ENCODE assay signal across 11 mouse cellular contexts in genomic region chr4:153316964-153317724, GRCm38 (mm10).
DNase-seq lines count a peak whose midpoint lies in the region; ATAC-seq and TF ChIP-seq lines count a peak whose summit lies in the region.
"Had no signal": no experiment of that assay in that cellular context is flagged by ENCODE, and none has a peak within 500 bp of the region (broad histone marks: within the 10 kb centered on the region; RNA-seq: fewer than 3 reads in every experiment).

No protein-coding gene starts in this region.

- 0 out of 2 replicates have a peak, but pooled peaks have one; percentile 28 for TF ChIP-seq EP300 in liver, embryonic 14.5 days (IDR thresholded peaks at IDR 0.05; ENCODE audit: low read depth)

- no peak overlapping the region for H3K27ac ChIP-seq in forebrain, embryonic 11.5 days (ENCODE audit: low read depth, low read length)
- H3K27ac ChIP-seq in forebrain, embryonic 14.5 days (ENCODE audit: low read depth, low read length), result no peak overlapping the region
- peak overlapping the region; percentile 69 for H3K27ac ChIP-seq in heart, embryonic 12.5 days (ENCODE audit: poor library complexity, severe bottlenecking)
- H3K27ac ChIP-seq in liver, embryonic 14.5 days, result no peak overlapping the region
- H3K27ac ChIP-seq: hindbrain, embryonic 15.5 days had no signal

- no peaks in the 10 kb centered on the region for H3K4me1 ChIP-seq in forebrain, embryonic 11.5 days (replicated peaks; ENCODE audit: control insufficient read depth, insufficient read depth, low read length)
- H3K4me1 ChIP-seq in forebrain, embryonic 14.5 days (ENCODE audit: control insufficient read depth, insufficient read depth, low read length), result no peaks in the 10 kb centered on the region
- H3K4me1 ChIP-seq in heart, embryonic 12.5 days (replicated peaks), result peaks cover 20% of the 10 kb centered on the region
- H3K4me1 ChIP-seq in liver, embryonic 14.5 days (replicated peaks; ENCODE audit: control insufficient read depth in 2 of 2, insufficient read depth in 2 of 2, low read length in 1 of 2), result peaks cover 0 to 11% of the 10 kb centered on the region in 2 experiments; a peak in 2 of 4 replicates

- no peaks in the 10 kb centered on the region for H3K36me3 ChIP-seq in forebrain, embryonic 11.5 days (ENCODE audit: control insufficient read depth, insufficient read depth, low read length)
- no peaks in the 10 kb centered on the region for H3K36me3 ChIP-seq in forebrain, embryonic 14.5 days (ENCODE audit: control insufficient read depth, insufficient read depth, low read length)
- H3K36me3 ChIP-seq in heart, embryonic 12.5 days, result no peaks in the 10 kb centered on the region
- no peaks in the 10 kb centered on the region for H3K36me3 ChIP-seq in liver, embryonic 14.5 days (replicated peaks; ENCODE audit: control insufficient read depth, insufficient read depth, low read depth)
- H3K36me3 ChIP-seq: hindbrain, embryonic 15.5 days had no signal

- H3K9ac ChIP-seq in forebrain, embryonic 11.5 days (ENCODE audit: low read length), result no peak overlapping the region
- H3K9ac ChIP-seq in forebrain, embryonic 14.5 days (ENCODE audit: low read length), result no peak overlapping the region
- H3K9ac ChIP-seq in heart, embryonic 12.5 days, result no peak overlapping the region
- H3K9ac ChIP-seq in liver, embryonic 14.5 days (replicated peaks), result no peak overlapping the region
- H3K9ac ChIP-seq: hindbrain, embryonic 15.5 days had no signal

- H3K9me3 ChIP-seq in forebrain, embryonic 11.5 days (ENCODE audit: control insufficient read depth, low read length), result no peaks in the 10 kb centered on the region
- H3K9me3 ChIP-seq in forebrain, embryonic 14.5 days (replicated peaks; ENCODE audit: control insufficient read depth, low read length), result 0 out of 2 replicates have a peak, but pooled peaks cover 4% of the 10 kb centered on the region
- no peaks in the 10 kb centered on the region for H3K9me3 ChIP-seq in heart, embryonic 12.5 days (replicated peaks)
- no peaks in the 10 kb centered on the region; the same call in none of the 2 replicates for H3K9me3 ChIP-seq in liver, embryonic 14.5 days (ENCODE audit: control insufficient read depth, low read length)
- H3K9me3 ChIP-seq: hindbrain, embryonic 15.5 days had no signal

- no peak for TF ChIP-seq CTCF in liver, embryonic 14.5 days (IDR thresholded peaks at IDR 0.05; ENCODE audit: low read depth)

- no peak overlapping the region for H3K4me2 ChIP-seq in forebrain, embryonic 11.5 days (ENCODE audit: low read depth, low read length, severe bottlenecking)
- no peak overlapping the region for H3K4me2 ChIP-seq in forebrain, embryonic 14.5 days (ENCODE audit: low read length)
- peak overlapping the region; percentile 45 for H3K4me2 ChIP-seq in heart, embryonic 12.5 days
- H3K4me2 ChIP-seq in liver, embryonic 14.5 days (ENCODE audit: low read depth), result no peak overlapping the region; the same call in 1 of the 2 replicates
- H3K4me2 ChIP-seq: hindbrain, embryonic 15.5 days had no signal

- DNase-seq in forebrain, embryonic 11.5 days (ENCODE audit: low spot score), result peak; percentile 55
- DNase-seq in forebrain, embryonic 14.5 days (ENCODE audit: low spot score), result no peak
- peak; percentile 16 for DNase-seq in ZHBTc4 (ENCODE audit: low read depth, low spot score)
- peak; percentile 20 to 28 (median 24) for DNase-seq in liver, embryonic 14.5 days (ENCODE audit: low read depth in 3 of 3, low spot score in 3 of 3)
- DNase-seq in spleen, adult 12 weeks (ENCODE audit: low spot score), result no peak
- DNase-seq in urinary bladder, postnatal 36 days (ENCODE audit: low spot score in 2 of 2), result no peak
- DNase-seq in adrenal gland, postnatal 10 days, result no peak
- DNase-seq: adrenal gland, adult 8-10 months; lung, postnatal 36 days had no signal

- no peaks in the 10 kb centered on the region for H3K27me3 ChIP-seq in forebrain, embryonic 11.5 days (ENCODE audit: control insufficient read depth, insufficient read depth, low read length)
- no peaks in the 10 kb centered on the region for H3K27me3 ChIP-seq in forebrain, embryonic 14.5 days (replicated peaks; ENCODE audit: control insufficient read depth, insufficient read depth, low read length)
- no peaks in the 10 kb centered on the region for H3K27me3 ChIP-seq in heart, embryonic 12.5 days (replicated peaks)
- H3K27me3 ChIP-seq in liver, embryonic 14.5 days (ENCODE audit: control insufficient read depth, insufficient read depth, low read length), result no peaks in the 10 kb centered on the region
- H3K27me3 ChIP-seq: hindbrain, embryonic 15.5 days had no signal

- no peak overlapping the region for H3K4me3 ChIP-seq in forebrain, embryonic 11.5 days (ENCODE audit: low read depth, low read length)
- H3K4me3 ChIP-seq in forebrain, embryonic 14.5 days (ENCODE audit: low read depth, low read length), result no peak overlapping the region
- peak overlapping the region; percentile 23 for H3K4me3 ChIP-seq in heart, embryonic 12.5 days
- H3K4me3 ChIP-seq in liver, embryonic 14.5 days (ENCODE audit: insufficient read depth in 1 of 2, low read depth in 2 of 2, low read length in 2 of 2), result peak overlapping the region; percentile 29 to 54
- H3K4me3 ChIP-seq: hindbrain, embryonic 15.5 days had no signal

- 0 out of 2 replicates have a peak, but pooled peaks have one; percentile 42 for ATAC-seq in forebrain, embryonic 11.5 days (replicated peaks; ENCODE audit: low FRiP score)
- no peak for ATAC-seq in forebrain, embryonic 14.5 days
- ATAC-seq in heart, embryonic 12.5 days (ENCODE audit: insufficient number of reproducible peaks, low FRiP score), result peak; percentile 94
- peak; percentile 85 for ATAC-seq in liver, embryonic 14.5 days (ENCODE audit: insufficient read depth)

- 80% methylated on average over 16 of the region's 16 CpGs for WGBS in forebrain, embryonic 11.5 days
- WGBS in forebrain, embryonic 14.5 days, result 84% methylated on average over 16 of the region's 16 CpGs
- 20% methylated on average over 16 of the region's 16 CpGs for WGBS in heart, embryonic 12.5 days
- 51% methylated on average over 16 of the region's 16 CpGs for WGBS in liver, embryonic 14.5 days (ENCODE audit: insufficient replicate concordance)

Comparison
In these comparisons a context has a peak if more than half of its experiments do, and no peak if none do; other contexts are left out.
1. DNase-seq: peak in forebrain, embryonic 11.5 days (single experiment), ZHBTc4 (single experiment) and liver, embryonic 14.5 days (3 of 3); none in forebrain, embryonic 14.5 days (single experiment), spleen, adult 12 weeks (single experiment), urinary bladder, postnatal 36 days (0 of 2) and adrenal gland, postnatal 10 days (single experiment).
2. H3K4me3 ChIP-seq: peak in heart, embryonic 12.5 days (single experiment) and liver, embryonic 14.5 days (2 of 2); none in forebrain, embryonic 11.5 days (single experiment) and forebrain, embryonic 14.5 days (single experiment).